Mouse (Mus musculus) gastrocnemius, adult 18-20 months (tissue): ENCODE measurements at regions not wholly inside any gene's neighbourhood (a gene's known extent, or its start where the extent isn't known, plus 50 kb on each side); places are given as distances from the start of the nearest gene placed in this dataset.

Experiments
- DNase-seq: peaks from one replicate; pipeline ENCODE4 v3.0.0; 2021; ENCODE audit warnings: low spot score

- no peak for DNase-seq
Measured at GRCm38 (mm10) chr1:39047316-39047715, 61.9 kb downstream of the Pdcl3 start.

- DNase-seq, result no peak
Measured at GRCm38 (mm10) chr1:39057304-39057703, 71.9 kb downstream of the Pdcl3 start.

- no peak for DNase-seq
Measured at GRCm38 (mm10) chr1:39062509-39062908, 77.1 kb downstream of the Pdcl3 start.

- DNase-seq, result no peak
Measured at GRCm38 (mm10) chr1:39063666-39064385, 78.4 kb downstream of the Pdcl3 start.

- DNase-seq, result no peak
Measured at GRCm38 (mm10) chr1:39064781-39065180, 79.4 kb downstream of the Pdcl3 start.

- no peak for DNase-seq
Measured at GRCm38 (mm10) chr1:39067901-39068300, 82.5 kb downstream of the Pdcl3 start.

GRCm38 (mm10) chr1:39069086-39069655 lies 83.8 kb downstream of the Pdcl3 start:
- no peak for DNase-seq

- DNase-seq, result no peak
Measured at GRCm38 (mm10) chr1:39069676-39070075, 84.3 kb downstream of the Pdcl3 start.

- no peak for DNase-seq
Measured at GRCm38 (mm10) chr1:39075966-39076365, 90.6 kb downstream of the Pdcl3 start.

- peak; percentile 47 for DNase-seq
Measured at GRCm38 (mm10) chr1:39078584-39079315, 93.3 kb downstream of the Pdcl3 start.

GRCm38 (mm10) chr1:39083911-39084826 lies 98.8 kb downstream of the Pdcl3 start:
- DNase-seq, result no peak

- peak; percentile 70 for DNase-seq
Measured at GRCm38 (mm10) chr1:39086273-39086672, 100.9 kb downstream of the Pdcl3 start.

- DNase-seq, result no peak
Measured at GRCm38 (mm10) chr1:39089875-39090274, 103.7 kb upstream of the Npas2 start.

- no peak for DNase-seq
Measured at GRCm38 (mm10) chr1:39091121-39091520, 102.4 kb upstream of the Npas2 start.

- DNase-seq, result no peak
Measured at GRCm38 (mm10) chr1:39091638-39092037, 101.9 kb upstream of the Npas2 start.

GRCm38 (mm10) chr1:39093291-39093690 lies 100.2 kb upstream of the Npas2 start:
- DNase-seq, result no peak

GRCm38 (mm10) chr1:39094001-39094400 lies 99.5 kb upstream of the Npas2 start:
- no peak for DNase-seq

- DNase-seq, result no peak
Measured at GRCm38 (mm10) chr1:39095901-39096300, 97.6 kb upstream of the Npas2 start.

- DNase-seq, result no peak
Measured at GRCm38 (mm10) chr1:39096726-39097125, 96.8 kb upstream of the Npas2 start.

- no peak for DNase-seq
Measured at GRCm38 (mm10) chr1:39097499-39097898, 96.0 kb upstream of the Npas2 start.

- DNase-seq, result no peak
Measured at GRCm38 (mm10) chr1:39098154-39098553, 95.4 kb upstream of the Npas2 start.

- no peak for DNase-seq
Measured at GRCm38 (mm10) chr1:39099246-39099645, 94.3 kb upstream of the Npas2 start.
